Mouse (Mus musculus) G1E (cell line): Measurements from ENCODE around the gene Egfl6. TPM values are rescaled to one million over a fixed set of nuclear protein-coding genes. Genes with fewer than 3 reads are reported as not detected.

Source experiments
- ATAC-seq: 2 replicates; pipeline ENCODE4 v1.8.0; 2016; ENCODE audit warnings: mild to moderate bottlenecking; ENCODE audit not compliant: insufficient number of reproducible peaks, poor library complexity, low FRiP score, severe bottlenecking; ENCODE audit errors: extremely low read depth
- DNase-seq: peaks from one replicate; pipeline ENCODE4 v3.0.0; 2012; ENCODE audit warnings: low spot score
- H3K27me3 ChIP-seq: 2 replicates; pipeline ENCODE4 v1.6.1; 2012; ENCODE audit warnings: mild to moderate bottlenecking, low read length, inconsistent platforms; ENCODE audit not compliant: insufficient read depth
- H3K36me3 ChIP-seq: replicated peaks from 2 replicates; pipeline ENCODE3; 2012; ENCODE audit warnings: mild to moderate bottlenecking, inconsistent platforms
- H3K4me1 ChIP-seq: 2 replicates; pipeline ENCODE4 v1.6.1; 2012; ENCODE audit warnings: low read depth, low read length, inconsistent platforms, mixed read lengths; ENCODE audit not compliant: insufficient read depth
- H3K4me3 ChIP-seq: 2 replicates; pipeline ENCODE4 v1.5.1; 2012; ENCODE audit warnings: low read depth, mild to moderate bottlenecking, inconsistent platforms, low read length, moderate library complexity, mixed read lengths
- H3K9me3 ChIP-seq: replicated peaks from 2 replicates; pipeline ENCODE4 v1.6.1; 2012; ENCODE audit warnings: inconsistent platforms
- CTCF ChIP-seq: IDR thresholded peaks from 2 replicates; pipeline ENCODE4 v1.5.1; 2012; ENCODE audit warnings: low read depth, low read length, inconsistent platforms, mixed read lengths
- GATA1 ChIP-seq: IDR thresholded peaks from 2 replicates; pipeline ENCODE4 v1.6.1; 2012; ENCODE audit warnings: borderline replicate concordance, low read length, inconsistent platforms, mixed read lengths
- GATA2 ChIP-seq: IDR thresholded peaks from 2 replicates; pipeline ENCODE4 v1.6.1; 2012; ENCODE audit warnings: low read depth, low read length, inconsistent platforms, borderline replicate concordance
- POLR2AphosphoS5 ChIP-seq: IDR thresholded peaks from 2 replicates; pipeline ENCODE4 v1.6.1; 2012; ENCODE audit warnings: low read depth, low read length, inconsistent platforms; ENCODE audit not compliant: insufficient replicate concordance
- TAL1 ChIP-seq: conservative IDR thresholded peaks from 2 replicates; pipeline ENCODE4 v1.6.1; 2012; ENCODE audit warnings: low read depth, low read length, inconsistent platforms, mixed read lengths
- polyA plus RNA-seq: library from polyadenylated mRNA; stranded (reverse); fragments of >175 nt; gene quantifications from 2 replicates; pipeline ENCODE4 v1.2.3, GENCODE M21; 2012
- total RNA-seq, 2 experiments: library from RNA; stranded (forward) in 1 of 2; stranded (reverse) in 1 of 2; fragments of 200-1000 nt in 1 of 2; fragments of >200 nt in 1 of 2; fragmentation: Nextera tagmentation in 1 of 2; gene quantifications; 2 replicates each; pipeline ENCODE4 v1.2.3; 2014 to 2017

The Egfl6 gene
- not detected in 2 replicates for total RNA-seq (2014; fragmentation: Nextera tagmentation)
- not detected in 2 replicates for total RNA-seq (2017)
- polyA plus RNA-seq = not detected in 2 replicates

- no peak within 1 kb of the TSS for H3K4me3 ChIP-seq
- TF ChIP-seq GATA1 = no peak
- TF ChIP-seq POLR2AphosphoS5 = no peak
- TF ChIP-seq TAL1 = no peak
- TF ChIP-seq CTCF = no peak
- TF ChIP-seq GATA2 = no peak
Measured at GRCm38 (mm10) chrX:166584947-166585824, at the start of gene Egfl6. Gene Egfl6 (minus strand): TSS chrX:166585720.

GRCm38 (mm10) chrX:166626866-166627570, 41.5 kb upstream of the Egfl6 start:
- Histone ChIP-seq H3K4me3 (no peak overlapping the region), H3K4me1 (no peaks in the 10 kb centered on the region), H3K27me3 (no peaks in the 10 kb centered on the region), H3K36me3 (no peaks in the 10 kb centered on the region), H3K9me3 (no peaks in the 10 kb centered on the region)
- DNase-seq (no peak), ATAC-seq (no peak)
- TF ChIP-seq CTCF (no peak), POLR2AphosphoS5 (no peak)

More at GRCm38 (mm10) chrX:166584947-166585824, at the start of gene Egfl6:
- no peaks in the 10 kb centered on the region for H3K36me3 ChIP-seq
- H3K27me3 ChIP-seq = no peaks in the 10 kb centered on the region
- DNase-seq = no peak
- no peaks in the 10 kb centered on the region for H3K4me1 ChIP-seq
- no peak for ATAC-seq
- H3K9me3 ChIP-seq = no peaks in the 10 kb centered on the region

GRCm38 (mm10) chrX:166626174-166626573, 40.7 kb upstream of the Egfl6 start:
- no peak for TF ChIP-seq GATA2
- no peak for TF ChIP-seq POLR2AphosphoS5
- no peak for TF ChIP-seq CTCF
- TF ChIP-seq TAL1 = no peak
- no peak for TF ChIP-seq GATA1
- Histone ChIP-seq H3K27me3 (no peaks in the 10 kb centered on the region), H3K9me3 (no peaks in the 10 kb centered on the region), H3K4me1 (no peaks in the 10 kb centered on the region), H3K4me3 (no peak overlapping the region), H3K36me3 (no peaks in the 10 kb centered on the region)
- DNase-seq = no peak
- ATAC-seq = no peak

- H3K36me3 ChIP-seq = no peaks in the 10 kb centered on the region
- TF ChIP-seq TAL1 (no peak), GATA2 (no peak), GATA1 (no peak), POLR2AphosphoS5 (no peak), CTCF (no peak)
- H3K4me3 ChIP-seq = no peak overlapping the region
- H3K4me1 ChIP-seq = no peaks in the 10 kb centered on the region
- DNase-seq (no peak), ATAC-seq (no peak)
- H3K27me3 ChIP-seq = no peaks in the 10 kb centered on the region
- H3K9me3 ChIP-seq = no peaks in the 10 kb centered on the region
Measured at GRCm38 (mm10) chrX:166623176-166623575, 37.7 kb upstream of the Egfl6 start.

GRCm38 (mm10) chrX:166621560-166622301, 36.2 kb upstream of the Egfl6 start:
- H3K36me3 ChIP-seq = no peaks in the 10 kb centered on the region
- no peaks in the 10 kb centered on the region for H3K9me3 ChIP-seq
- ATAC-seq (no peak), DNase-seq (no peak)
- H3K4me3 ChIP-seq = no peak overlapping the region
- no peaks in the 10 kb centered on the region for H3K27me3 ChIP-seq
- TF ChIP-seq GATA1 (no peak), TAL1 (no peak), POLR2AphosphoS5 (no peak), GATA2 (no peak), CTCF (no peak)
- H3K4me1 ChIP-seq = no peaks in the 10 kb centered on the region

GRCm38 (mm10) chrX:166620900-166621299, 35.4 kb upstream of the Egfl6 start:
- no peaks in the 10 kb centered on the region for H3K27me3 ChIP-seq
- no peaks in the 10 kb centered on the region for H3K36me3 ChIP-seq
- no peaks in the 10 kb centered on the region for H3K9me3 ChIP-seq
- H3K4me3 ChIP-seq = no peak overlapping the region
- H3K4me1 ChIP-seq = no peaks in the 10 kb centered on the region
- no peak for ATAC-seq
- TF ChIP-seq POLR2AphosphoS5 = no peak
- DNase-seq = no peak
